Mouse (Mus musculus) liver, embryonic 14.5 days (tissue): ENCODE results near the gene Pyroxd2.

Experiments used
- CTCF ChIP-seq: IDR thresholded peaks from 2 replicates; pipeline ENCODE4 v1.5.1; 2016; ENCODE audit warnings: antibody characterized with exemption, low read depth, control low read depth
- EP300 ChIP-seq: IDR thresholded peaks from 2 replicates; pipeline ENCODE4 v1.6.1; 2016; ENCODE audit warnings: antibody characterized with exemption, low read depth

DNA sequence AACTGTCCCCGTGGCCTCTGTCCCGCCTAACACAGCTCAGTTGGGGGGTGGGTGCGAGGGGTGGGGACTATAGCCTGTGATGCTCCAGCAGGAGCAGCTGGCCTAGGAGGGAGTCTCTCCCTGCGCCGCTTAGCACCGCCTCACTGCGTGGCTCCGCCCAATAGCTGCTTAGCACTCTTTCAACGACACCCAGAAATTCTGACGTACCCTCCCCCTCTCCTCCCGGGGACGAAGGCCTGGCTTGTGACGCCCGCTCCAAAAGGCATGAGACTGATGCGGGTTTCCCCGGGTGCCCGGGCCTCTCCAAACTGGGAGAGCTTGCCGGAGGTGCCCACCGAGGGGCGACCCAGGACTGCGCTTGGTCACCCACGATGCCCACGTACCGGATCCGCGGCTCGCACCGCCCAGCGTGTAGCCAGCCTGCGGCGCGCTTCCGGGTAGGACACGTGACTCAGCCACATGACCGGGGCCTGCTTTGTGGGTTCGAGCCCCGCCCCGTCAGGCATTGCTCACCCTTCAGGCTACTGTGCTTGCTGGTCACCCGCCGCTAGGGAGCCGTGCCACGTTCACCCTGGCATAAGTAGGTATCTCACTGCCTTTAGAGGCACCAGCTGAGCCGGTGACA is 27.1 kb upstream of the Pyroxd2 start, which contains the start of gene Hps1:
- TF ChIP-seq CTCF: 0 out of 2 replicates have a peak, but pooled peaks have one; percentile 20
- TF ChIP-seq EP300: no peak
